Mouse (Mus musculus) liver, embryonic 15.5 days (tissue): ENCODE data around the gene Tbc1d25. TPM values are rescaled to one million over a fixed set of nuclear protein-coding genes. Genes with fewer than 3 reads are reported as not detected.
A peak's percentile ranks its signal among the peaks of the same experiment; 100 is the strongest.

Experiments used
- ATAC-seq: fragments of 200-750 bp; cut with Nextera tagmentation; 2 replicates; pipeline ENCODE4 v1.8.0; 2017; ENCODE audit warnings: moderate number of reproducible peaks, mild to moderate bottlenecking, moderate library complexity; ENCODE audit not compliant: insufficient read depth
- H3K27ac ChIP-seq: fragments of 300-500 bp; sonication (generic); replicated peaks from 2 replicates; pipeline ENCODE4 v1.5.1; 2015; ENCODE audit warnings: mild to moderate bottlenecking, inconsistent platforms
- H3K27me3 ChIP-seq: fragments of 300-500 bp; sonication (generic); 2 replicates; pipeline ENCODE4 v1.6.1; 2015; ENCODE audit warnings: mild to moderate bottlenecking, inconsistent platforms
- H3K36me3 ChIP-seq: fragments of 300-500 bp; sonication (generic); replicated peaks from 2 replicates; pipeline ENCODE4 v1.6.1; 2015; ENCODE audit warnings: moderate library complexity, mild to moderate bottlenecking, inconsistent platforms
- H3K4me1 ChIP-seq: fragments of 300-500 bp; sonication (generic); replicated peaks from 2 replicates; pipeline ENCODE4 v1.6.1; 2015; ENCODE audit warnings: inconsistent platforms
- H3K4me2 ChIP-seq: fragments of 300-500 bp; sonication (generic); 2 replicates; pipeline ENCODE4 v1.6.1; 2015; ENCODE audit warnings: moderate library complexity, mild to moderate bottlenecking, inconsistent platforms
- H3K4me3 ChIP-seq: fragments of 300-500 bp; sonication (generic); replicated peaks from 2 replicates; pipeline ENCODE4 v1.5.1; 2015; ENCODE audit warnings: mild to moderate bottlenecking, inconsistent platforms
- H3K9ac ChIP-seq: fragments of 300-500 bp; sonication (generic); 2 replicates; pipeline ENCODE4 v1.6.1; 2015; ENCODE audit warnings: moderate library complexity, mild to moderate bottlenecking, inconsistent platforms
- H3K9me3 ChIP-seq: fragments of 300-500 bp; sonication (generic); replicated peaks from 2 replicates; pipeline ENCODE4 v1.6.1; 2016; ENCODE audit warnings: inconsistent platforms
- WGBS: fragments of 180-500 bp; shearing (Covaris S2); methylation state at CpG from one replicate; pipeline ENCODE4 v1.1.7; 2015; ENCODE audit warnings: mixed read lengths; ENCODE audit not compliant: insufficient replicate concordance; 5-methylcytosine and 5-hydroxymethylcytosine counted together
- polyA plus RNA-seq: library from polyadenylated mRNA; unstranded; fragments of >200 nt; fragmentation: Nextera tagmentation; extraction: Ambion mirVana; gene quantifications from 2 replicates; pipeline ENCODE4 v1.2.1, GENCODE M21; 2015

The Tbc1d25 gene
- polyA plus RNA-seq, 1 experiment from 2014 or later: 4.9 TPM

DNA sequence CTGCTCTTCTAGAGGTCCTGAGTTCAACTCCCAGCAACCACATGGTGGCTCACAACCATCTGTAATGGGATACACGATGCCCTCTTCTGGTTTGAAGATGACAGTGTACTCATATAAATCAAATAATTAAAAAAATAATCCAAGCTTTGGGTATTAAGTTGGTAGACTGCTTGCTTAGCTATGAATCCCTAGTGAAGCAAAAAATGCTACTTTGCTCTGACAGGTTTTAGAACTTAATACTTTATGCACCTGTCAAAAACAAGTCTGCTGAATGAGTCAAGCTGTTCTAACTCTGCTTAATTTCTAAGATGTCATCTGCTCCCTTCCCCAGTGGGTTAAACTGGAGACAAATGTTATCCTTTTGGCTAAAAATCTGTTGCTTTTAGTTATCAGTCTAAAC, 36.5 kb downstream of the Tbc1d25 start:
- Histone ChIP-seq H3K27ac (no peak overlapping the region), H3K4me1 (peaks cover 16% of the 10 kb centered on the region), H3K9me3 (no peaks in the 10 kb centered on the region), H3K27me3 (no peaks in the 10 kb centered on the region), H3K4me3 (no peak overlapping the region), H3K4me2 (no peak overlapping the region), H3K36me3 (peaks cover 75% of the 10 kb centered on the region), H3K9ac (no peak overlapping the region)
- ATAC-seq: no peak
- 44% methylated on average over 1 of the region's 1 CpGs for WGBS

DNA sequence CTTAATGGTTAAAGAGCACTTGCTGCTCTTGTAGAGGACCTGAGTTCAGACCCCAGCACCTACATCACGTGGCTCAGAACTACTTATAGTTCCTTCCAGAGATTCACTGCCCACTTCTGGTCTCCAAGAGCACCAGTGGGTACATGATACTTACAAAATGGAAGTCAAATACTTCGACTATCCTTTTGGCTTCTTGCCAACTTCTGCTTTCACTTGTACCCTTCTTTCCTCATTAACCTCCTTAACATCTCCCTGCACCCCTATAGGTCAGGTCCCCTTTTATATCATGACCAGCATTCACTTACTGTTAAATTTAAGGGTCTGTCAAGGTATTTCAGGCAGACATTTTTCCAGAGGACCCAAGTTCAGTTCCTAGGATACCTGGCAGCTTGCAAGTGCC, 40.1 kb downstream of the Tbc1d25 start:
- Histone ChIP-seq H3K27me3 (no peaks in the 10 kb centered on the region), H3K4me2 (no peak overlapping the region), H3K27ac (no peak overlapping the region), H3K36me3 (peaks cover 44% of the 10 kb centered on the region), H3K4me3 (no peak overlapping the region), H3K9ac (no peak overlapping the region), H3K9me3 (no peaks in the 10 kb centered on the region), H3K4me1 (peaks cover 16% of the 10 kb centered on the region)
- no peak for ATAC-seq
- 21% methylated on average over 2 of the region's 2 CpGs for WGBS

DNA sequence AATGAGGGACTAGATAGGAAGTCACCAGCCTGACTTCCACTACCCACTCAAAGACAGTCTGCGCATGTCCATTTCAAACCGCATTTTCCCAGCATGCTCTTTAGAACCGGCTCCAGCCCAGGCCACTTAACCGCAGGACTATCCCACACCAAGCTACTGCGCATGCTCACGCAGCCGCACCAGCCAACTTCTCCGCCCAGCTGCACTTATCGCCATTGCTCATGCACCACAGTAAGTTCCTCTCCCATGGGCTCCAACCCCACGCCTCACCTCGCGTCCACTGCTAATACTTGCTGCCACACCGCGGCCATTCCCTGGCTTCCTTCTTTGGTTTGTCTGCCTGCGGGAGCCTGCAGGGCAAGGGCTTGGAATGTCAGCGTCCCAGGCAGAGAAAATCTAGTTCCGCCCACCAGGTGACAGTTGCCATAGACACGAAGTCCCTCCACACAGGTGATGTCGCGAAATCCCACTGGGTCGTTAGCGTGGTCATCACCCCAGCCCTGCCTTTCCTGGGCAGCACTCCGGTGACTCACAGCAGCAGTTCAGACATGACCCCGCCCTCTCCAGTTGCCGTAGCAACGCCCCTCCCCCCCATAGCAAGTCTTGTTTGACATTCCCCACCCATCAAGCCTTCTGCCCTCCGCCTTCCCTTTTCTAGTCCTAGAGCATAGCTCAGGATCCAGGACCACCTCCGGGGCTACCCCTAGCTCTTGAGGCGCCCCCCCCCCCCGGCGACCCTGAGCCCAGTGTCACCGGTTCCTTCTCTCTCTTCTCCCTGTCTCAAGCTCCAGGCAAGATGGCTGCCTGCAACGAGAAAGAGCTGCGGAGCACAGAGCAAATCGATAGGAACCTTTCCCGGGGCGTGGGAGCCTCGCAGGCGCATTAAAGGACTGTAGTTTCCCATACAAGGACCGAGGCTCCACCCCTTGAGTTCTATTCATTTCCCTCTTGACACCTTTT, 43.7 kb downstream of the Tbc1d25 start, which contains the start of gene Wdr13:
Gene Wdr13 (minus strand): TSS at position 876 of the 960 bp plus-strand sequence.
- Histone ChIP-seq H3K9ac (peak within 1 kb of the TSS; percentile 63), H3K4me3 (peak within 1 kb of the TSS; percentile 67), H3K9me3 (no peaks in the 10 kb centered on the region), H3K27me3 (no peaks in the 10 kb centered on the region), H3K4me1 (peaks cover 16% of the 10 kb centered on the region), H3K27ac (peak within 1 kb of the TSS; percentile 97), H3K36me3 (peaks cover 32% of the 10 kb centered on the region), H3K4me2 (peak within 1 kb of the TSS; percentile 83)
- peak; percentile 89 for ATAC-seq
- WGBS: 16% methylated on average over 40 of the region's 40 CpGs

DNA sequence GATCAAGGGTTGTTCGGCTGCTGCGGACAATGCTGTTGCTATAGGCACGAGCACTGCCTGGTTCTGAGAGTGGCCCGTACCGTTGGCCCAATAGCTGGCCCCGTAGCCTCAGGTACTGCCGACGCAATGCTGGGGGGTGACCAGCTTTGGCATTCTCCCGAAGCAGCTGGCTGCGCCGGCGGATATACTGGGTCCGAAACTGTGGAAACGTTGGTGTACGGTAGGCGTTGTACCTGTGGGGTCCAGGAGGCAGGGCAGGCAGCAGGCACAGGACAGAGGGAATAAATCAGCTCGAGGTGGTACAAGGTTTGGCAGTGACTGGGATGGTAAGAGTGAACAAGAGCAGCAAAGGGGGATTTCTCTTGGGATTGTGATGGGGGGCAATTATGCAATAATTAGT, 44.6 kb downstream of the Tbc1d25 start:
- H3K27me3 ChIP-seq: no peaks in the 10 kb centered on the region
- H3K9ac ChIP-seq: no peak overlapping the region
- no peaks in the 10 kb centered on the region for H3K9me3 ChIP-seq
- WGBS: 84% methylated on average over 17 of the region's 17 CpGs
- peak overlapping the region; percentile 97 for H3K27ac ChIP-seq
- no peak for ATAC-seq
- peaks cover 29% of the 10 kb centered on the region for H3K36me3 ChIP-seq
- H3K4me1 ChIP-seq: peaks cover 16% of the 10 kb centered on the region
- H3K4me3 ChIP-seq: peak overlapping the region; percentile 67
- H3K4me2 ChIP-seq: peak overlapping the region; percentile 83

DNA sequence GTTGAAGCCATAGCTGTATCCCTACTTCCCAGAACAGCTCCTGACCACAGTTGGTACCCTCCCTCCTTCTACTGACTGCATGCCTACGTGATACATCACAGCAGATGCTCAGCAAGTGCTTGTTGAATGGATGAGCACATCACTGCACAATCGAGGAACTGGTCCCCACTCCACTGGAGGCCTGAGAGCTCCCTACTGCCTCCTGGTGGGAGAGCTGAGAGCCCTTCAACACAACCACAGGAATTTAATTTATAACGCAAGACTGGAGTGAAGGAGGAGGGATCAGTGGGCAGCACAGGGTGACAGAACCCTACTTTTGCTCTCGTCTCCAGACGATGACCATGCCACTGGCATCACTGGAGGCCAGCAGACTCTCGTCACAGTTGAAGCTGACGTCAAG, 50.7 kb downstream of the Tbc1d25 start:
- no peak overlapping the region for H3K9ac ChIP-seq
- no peaks in the 10 kb centered on the region for H3K4me1 ChIP-seq
- ATAC-seq: no peak

DNA sequence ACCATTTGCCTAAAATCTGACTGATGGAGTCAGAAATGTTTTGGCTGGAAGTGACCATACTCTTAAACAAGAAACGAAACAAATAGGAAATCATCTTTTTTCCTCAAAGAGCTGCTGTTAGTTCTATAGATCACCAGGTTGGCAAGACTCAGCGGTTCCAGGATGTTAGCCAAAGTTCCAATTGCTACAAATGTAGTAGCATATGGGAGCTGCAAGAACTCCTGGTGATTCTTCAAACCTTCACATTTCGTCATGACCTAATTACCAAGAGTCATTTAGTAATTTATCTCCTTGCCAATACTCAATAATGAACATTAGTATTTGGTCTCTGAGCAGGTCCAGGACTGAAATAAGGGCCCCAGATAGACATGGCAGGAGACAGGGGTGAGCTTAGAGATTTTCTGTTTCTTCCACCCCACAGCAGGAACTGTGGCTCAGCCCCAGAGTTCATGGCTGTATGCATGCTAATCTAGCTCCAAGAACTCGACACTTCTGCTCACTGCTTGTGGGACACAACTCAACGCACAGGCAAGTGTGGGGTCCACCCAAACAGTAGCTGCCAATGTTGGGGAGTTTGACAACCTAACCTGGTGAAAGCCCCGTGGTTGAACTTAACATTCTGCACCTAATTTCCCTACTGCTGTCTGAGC, 52.0 kb downstream of the Tbc1d25 start:
- Histone ChIP-seq H3K27ac (no peak overlapping the region), H3K4me3 (no peak overlapping the region), H3K27me3 (no peaks in the 10 kb centered on the region), H3K9ac (no peak overlapping the region), H3K4me1 (no peaks in the 10 kb centered on the region), H3K4me2 (no peak overlapping the region), H3K9me3 (no peaks in the 10 kb centered on the region), H3K36me3 (peaks cover 29% of the 10 kb centered on the region)
- ATAC-seq: no peak
- 65% methylated on average over 6 of the region's 6 CpGs for WGBS

More for the DNA sequence above, 50.7 kb downstream of the Tbc1d25 start:
- Histone ChIP-seq H3K36me3 (peaks cover 39% of the 10 kb centered on the region), H3K27ac (no peak overlapping the region), H3K4me2 (no peak overlapping the region), H3K9me3 (no peaks in the 10 kb centered on the region), H3K27me3 (no peaks in the 10 kb centered on the region), H3K4me3 (no peak overlapping the region)
- WGBS: 71% methylated on average over 7 of the region's 7 CpGs

DNA sequence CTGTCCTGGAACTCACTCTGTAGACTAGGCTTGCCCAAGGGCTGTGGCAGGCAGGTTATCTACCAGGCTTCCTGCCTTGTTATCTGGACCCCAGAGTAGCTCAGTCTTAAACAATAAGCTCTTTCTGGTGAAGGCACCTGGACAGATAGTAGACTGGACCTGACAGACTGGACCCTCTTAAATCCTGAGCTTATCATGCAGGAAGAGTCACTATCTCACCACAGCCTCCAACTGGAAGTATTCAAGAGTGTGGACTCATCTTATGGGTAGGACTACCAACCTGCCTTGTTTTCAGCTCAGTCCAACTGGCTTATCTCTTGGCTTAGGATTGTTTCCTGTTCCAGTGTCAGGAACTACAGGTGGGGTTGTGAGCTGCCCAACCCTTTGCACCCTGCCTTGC, 58.7 kb downstream of the Tbc1d25 start:
- no peak overlapping the region for H3K4me2 ChIP-seq
- no peak overlapping the region for H3K4me3 ChIP-seq
- no peaks in the 10 kb centered on the region for H3K36me3 ChIP-seq
- no peak for ATAC-seq
- no peaks in the 10 kb centered on the region for H3K27me3 ChIP-seq
- no peaks in the 10 kb centered on the region for H3K9me3 ChIP-seq
- H3K27ac ChIP-seq: no peak overlapping the region
- peaks cover 3% of the 10 kb centered on the region; the same call in 1 of the 2 replicates for H3K4me1 ChIP-seq
- no peak overlapping the region for H3K9ac ChIP-seq

DNA sequence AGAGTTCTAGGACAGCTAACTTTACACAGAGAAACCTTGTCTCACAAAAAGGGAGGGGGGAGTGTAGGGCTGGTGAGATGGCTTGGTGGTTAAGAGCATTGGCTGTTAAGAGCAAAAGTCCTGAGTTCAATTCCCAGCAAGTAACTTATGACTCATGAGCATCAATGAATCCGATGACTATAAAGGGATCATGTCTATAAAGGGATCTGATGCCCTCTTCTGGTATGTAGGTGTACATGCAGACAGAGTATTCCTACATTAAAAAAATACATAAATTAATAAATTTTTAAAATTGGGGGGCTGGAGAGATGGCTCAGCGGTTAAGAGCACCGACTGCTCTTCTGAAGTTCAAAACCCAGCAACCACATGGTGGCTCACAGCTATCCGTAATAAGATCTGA, 60.7 kb downstream of the Tbc1d25 start:
- H3K9ac ChIP-seq: no peak overlapping the region
- no peak overlapping the region for H3K4me2 ChIP-seq
- H3K36me3 ChIP-seq: no peaks in the 10 kb centered on the region
- H3K4me1 ChIP-seq: peaks cover 3% of the 10 kb centered on the region; the same call in 1 of the 2 replicates
- no peaks in the 10 kb centered on the region for H3K9me3 ChIP-seq
- no peak for ATAC-seq
- no peak overlapping the region for H3K27ac ChIP-seq
- no peak overlapping the region for H3K4me3 ChIP-seq
- H3K27me3 ChIP-seq: no peaks in the 10 kb centered on the region
- 59% methylated on average over 4 of the region's 4 CpGs for WGBS

DNA sequence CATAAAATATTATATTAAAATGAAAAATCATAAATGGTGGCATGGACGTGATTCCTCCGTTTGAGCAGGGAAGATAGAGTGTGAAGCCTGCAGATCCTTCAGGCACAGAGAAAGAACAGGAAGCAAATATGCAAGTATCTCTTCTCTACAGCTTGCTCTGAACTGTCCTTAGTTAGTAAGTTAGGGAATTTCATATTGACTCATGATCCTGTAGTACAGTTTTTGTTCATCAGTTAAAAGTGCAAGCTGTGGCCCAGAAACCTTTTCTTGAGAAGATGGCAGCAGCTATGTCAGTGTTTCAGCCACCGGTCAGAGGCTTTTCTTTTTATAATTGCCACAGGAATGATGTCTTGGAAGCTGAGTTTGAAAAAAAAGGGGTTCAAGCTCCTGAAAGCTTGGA, 71.0 kb downstream of the Tbc1d25 start:
- H3K4me3 ChIP-seq: no peak overlapping the region
- H3K4me2 ChIP-seq: no peak overlapping the region
- H3K9me3 ChIP-seq: no peaks in the 10 kb centered on the region
- peaks cover 25% of the 10 kb centered on the region for H3K4me1 ChIP-seq
- H3K36me3 ChIP-seq: no peaks in the 10 kb centered on the region
- no peak for ATAC-seq
- H3K9ac ChIP-seq: no peak overlapping the region
- H3K27ac ChIP-seq: no peak overlapping the region
- no peaks in the 10 kb centered on the region for H3K27me3 ChIP-seq
- 78% methylated on average over 3 of the region's 3 CpGs for WGBS
